Mouse (Mus musculus) spleen, postnatal 36 days (tissue): Measurements from ENCODE around the gene Gramd1b.

ENCODE experiments used
- DNase-seq, 2 experiments: peaks; one replicate each; pipeline ENCODE4 v3.0.0; 2022; ENCODE audit warnings: low spot score in 2 of 2, mixed read lengths in 1 of 2

Gene Gramd1b

GRCm38 (mm10) chr9:40458559-40459303, 72.5 kb downstream of the Gramd1b start:
- DNase-seq, result no peak

- DNase-seq, result peak in 1 of 2 experiments; percentile 22
These were observed 73.7 kb downstream of the Gramd1b start for GRCm38 (mm10) chr9:40457448-40457847.

- DNase-seq, result no peak
These were observed 75.0 kb downstream of the Gramd1b start for GRCm38 (mm10) chr9:40456191-40456590.

- DNase-seq, result peak; percentile 63 to 65
These were observed 75.6 kb downstream of the Gramd1b start for GRCm38 (mm10) chr9:40455336-40456185.

- DNase-seq, result no peak
These were observed 76.2 kb downstream of the Gramd1b start for GRCm38 (mm10) chr9:40455020-40455335.

- no peak for DNase-seq
These were observed 77.3 kb downstream of the Gramd1b start for GRCm38 (mm10) chr9:40453889-40454288.

GRCm38 (mm10) chr9:40452208-40452607, 79.0 kb downstream of the Gramd1b start:
- no peak for DNase-seq

- no peak for DNase-seq
These were observed 80.4 kb downstream of the Gramd1b start for GRCm38 (mm10) chr9:40450776-40451175.

- DNase-seq, result no peak
These were observed 80.8 kb downstream of the Gramd1b start for GRCm38 (mm10) chr9:40450417-40450714.

GRCm38 (mm10) chr9:40449610-40450416, 81.4 kb downstream of the Gramd1b start:
- no peak for DNase-seq

GRCm38 (mm10) chr9:40448646-40449243, 82.4 kb downstream of the Gramd1b start:
- DNase-seq, result no peak

- DNase-seq, result no peak
These were observed 83.9 kb downstream of the Gramd1b start for GRCm38 (mm10) chr9:40447265-40447664.

GRCm38 (mm10) chr9:40444961-40445360, 86.2 kb downstream of the Gramd1b start:
- no peak for DNase-seq

- DNase-seq, result no peak
These were observed 88.4 kb downstream of the Gramd1b start for GRCm38 (mm10) chr9:40442784-40443183.

- DNase-seq, result no peak
These were observed 91.1 kb downstream of the Gramd1b start for GRCm38 (mm10) chr9:40439973-40440687.

- no peak for DNase-seq
These were observed 92.3 kb downstream of the Gramd1b start for GRCm38 (mm10) chr9:40438731-40439526.

GRCm38 (mm10) chr9:40437891-40438290, 93.3 kb downstream of the Gramd1b start:
- no peak for DNase-seq

GRCm38 (mm10) chr9:40433286-40433685, 97.9 kb downstream of the Gramd1b start:
- DNase-seq, result no peak

GRCm38 (mm10) chr9:40430969-40431368, 100.2 kb downstream of the Gramd1b start:
- DNase-seq, result no peak

- no peak for DNase-seq
These were observed 103.5 kb downstream of the Gramd1b start for GRCm38 (mm10) chr9:40427663-40428062.
